Mouse (Mus musculus) bone marrow, adult 2 months (tissue): ENCODE results near the gene Map3k6.

Source experiments
- CTCF ChIP-seq: fragments of 200-500 bp; IDR thresholded peaks from 2 replicates; pipeline ENCODE4 v1.5.1; 2011; ENCODE audit warnings: low read length, control low read depth; ENCODE audit not compliant: control insufficient read depth, insufficient read depth
- POLR2A ChIP-seq: fragments of 200-500 bp; IDR thresholded peaks from 2 replicates; pipeline ENCODE4 v1.6.1; 2011; ENCODE audit warnings: low read depth, mild to moderate bottlenecking, control low read depth, low read length, borderline replicate concordance; ENCODE audit not compliant: control insufficient read depth

GRCm38 (mm10) chr4:133233285-133233976 is 7.2 kb upstream of the Map3k6 start:
- no peak for TF ChIP-seq POLR2A
- peak; percentile 72 for TF ChIP-seq CTCF
